Mouse (Mus musculus): ENCODE data around the gene Parp8. TPM values are rescaled to one million over a fixed set of nuclear protein-coding genes. Genes with fewer than 3 reads are reported as not detected.

The Parp8 gene
- polyA plus RNA-seq, 1 experiment from 2014 or later = 19.4 TPM

DNA sequence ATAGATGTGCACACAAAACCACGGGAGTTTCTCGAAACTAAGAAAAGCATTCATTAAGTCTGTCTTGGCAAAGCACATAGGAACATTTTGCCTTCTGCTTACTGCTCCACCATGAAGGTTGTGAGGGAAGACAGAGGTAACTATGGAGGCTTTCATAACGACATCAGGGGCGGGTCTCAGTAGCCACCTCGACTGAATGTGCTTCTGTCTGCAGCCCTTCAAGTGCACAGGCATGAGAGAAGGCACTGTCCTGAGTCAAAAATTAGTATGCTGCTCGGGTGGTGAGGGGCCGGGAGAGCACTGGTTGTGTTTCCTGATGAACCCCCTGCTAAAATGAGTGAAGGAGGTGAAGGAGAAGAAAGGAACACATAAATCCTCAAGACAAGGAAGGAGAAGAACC, 51.8 kb downstream of the Parp8 start:
- H3K36me3 ChIP-seq = no peaks in the 10 kb centered on the region
- H3K27me3 ChIP-seq = no peaks in the 10 kb centered on the region
- WGBS = 64% methylated on average over 7 of the region's 7 CpGs
- no peak overlapping the region for H3K4me3 ChIP-seq
- H3K4me2 ChIP-seq (replicated peaks) = no peak overlapping the region
- ATAC-seq (replicated peaks) = no peak; the same call in 1 of the 2 replicates
- H3K27ac ChIP-seq (replicated peaks) = no peak overlapping the region
- no peaks in the 10 kb centered on the region for H3K9me3 ChIP-seq
- no peak overlapping the region for H3K9ac ChIP-seq (replicated peaks)
- peaks cover 5% of the 10 kb centered on the region; the same call in 1 of the 2 replicates for H3K4me1 ChIP-seq

DNA sequence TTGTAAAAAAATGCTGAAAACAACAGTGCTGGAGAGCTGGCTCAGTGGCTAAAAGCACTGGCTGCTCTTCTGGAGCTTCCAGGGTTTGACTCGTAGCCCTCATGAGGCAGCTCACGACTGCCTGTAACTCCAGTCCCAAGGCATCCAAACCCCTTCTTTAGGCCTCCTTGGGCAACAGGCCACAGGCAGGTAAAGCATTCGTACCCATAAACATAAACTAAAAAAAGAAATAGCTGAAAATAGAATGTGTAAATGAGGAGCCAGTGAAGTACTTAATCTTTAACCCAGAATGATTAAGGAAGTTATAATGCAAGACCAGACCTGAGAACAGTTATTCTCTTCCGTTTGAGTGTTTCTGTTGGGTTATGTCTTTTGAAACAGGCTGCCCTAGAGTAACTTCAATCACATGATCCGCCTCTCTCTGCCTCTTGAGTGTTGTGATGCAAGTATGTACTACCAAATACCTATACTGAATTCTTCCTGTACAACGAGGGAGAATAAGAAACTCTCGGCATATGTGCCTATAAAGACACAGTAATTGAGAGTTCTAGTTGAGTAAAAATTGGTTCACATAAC, 53.2 kb downstream of the Parp8 start:
- no peaks in the 10 kb centered on the region for H3K36me3 ChIP-seq
- 87% methylated on average over 7 of the region's 7 CpGs for WGBS
- H3K4me2 ChIP-seq (replicated peaks) = no peak overlapping the region
- no peaks in the 10 kb centered on the region for H3K9me3 ChIP-seq
- H3K4me3 ChIP-seq = no peak overlapping the region
- ATAC-seq (replicated peaks) = no peak
- peaks cover 5% of the 10 kb centered on the region; the same call in 1 of the 2 replicates for H3K4me1 ChIP-seq
- H3K9ac ChIP-seq (replicated peaks) = no peak overlapping the region
- H3K27ac ChIP-seq (replicated peaks) = no peak overlapping the region
- H3K27me3 ChIP-seq = no peaks in the 10 kb centered on the region

DNA sequence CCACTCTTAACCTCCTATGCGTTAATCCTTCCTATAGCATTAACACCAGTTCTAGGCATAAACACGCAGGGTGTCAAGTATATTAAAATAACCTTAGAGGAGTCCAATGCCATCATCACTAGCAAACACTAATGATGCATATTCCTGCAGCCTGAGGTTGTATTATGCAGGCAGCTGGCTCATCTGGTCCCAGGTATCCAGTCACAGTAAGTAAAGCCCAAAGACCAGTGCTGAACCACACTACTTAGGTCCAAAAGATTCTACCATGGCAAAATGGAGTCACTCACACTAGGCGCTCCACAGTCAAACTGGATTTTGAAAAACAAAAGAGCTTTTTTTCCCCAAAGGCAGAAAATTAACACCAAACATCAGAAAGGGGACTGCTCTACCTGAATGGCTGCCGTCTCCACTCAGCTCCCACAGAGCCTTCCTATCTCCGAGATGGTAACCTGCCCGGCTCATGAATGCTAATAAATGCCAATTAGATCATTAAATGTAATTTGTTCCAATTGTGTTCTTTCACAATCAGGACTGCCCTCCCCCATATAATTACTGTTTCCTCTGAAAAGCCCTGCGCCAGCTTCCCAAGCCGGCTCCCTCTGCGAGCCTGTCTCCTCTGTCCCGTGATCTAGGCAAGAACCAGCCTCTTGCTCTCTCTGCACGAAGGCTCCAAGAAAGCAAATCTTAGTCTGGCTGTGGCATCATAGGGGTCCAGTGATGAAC, 54.5 kb downstream of the Parp8 start:
- no peak overlapping the region for H3K27ac ChIP-seq (replicated peaks)
- peaks cover 5% of the 10 kb centered on the region; the same call in 1 of the 2 replicates for H3K4me1 ChIP-seq
- ATAC-seq (replicated peaks) = peak; percentile 76
- no peaks in the 10 kb centered on the region for H3K27me3 ChIP-seq
- H3K4me3 ChIP-seq = no peak overlapping the region
- no peaks in the 10 kb centered on the region for H3K36me3 ChIP-seq
- 23% methylated on average over 11 of the region's 11 CpGs for WGBS
- H3K9me3 ChIP-seq = no peaks in the 10 kb centered on the region
- H3K4me2 ChIP-seq (replicated peaks) = no peak overlapping the region
- H3K9ac ChIP-seq (replicated peaks) = no peak overlapping the region

- Histone ChIP-seq H3K9ac (replicated peaks) (no peak overlapping the region), H3K27ac (replicated peaks) (no peak overlapping the region), H3K27me3 (no peaks in the 10 kb centered on the region), H3K36me3 (no peaks in the 10 kb centered on the region), H3K4me1 (peaks cover 5% of the 10 kb centered on the region; the same call in 1 of the 2 replicates), H3K9me3 (no peaks in the 10 kb centered on the region), H3K4me2 (replicated peaks) (no peak overlapping the region), H3K4me3 (no peak overlapping the region)
- ATAC-seq (replicated peaks) = no peak
- whole genome bisulfite sequencing = 96% methylated on average over 1 of the region's 1 CpGs
Measured at GRCm38 (mm10) chr13:116969650-116970049, 55.7 kb downstream of the Parp8 start.

- no peak overlapping the region for H3K27ac ChIP-seq (replicated peaks)
- H3K27me3 ChIP-seq = no peaks in the 10 kb centered on the region
- no peak overlapping the region for H3K9ac ChIP-seq (replicated peaks)
- H3K4me3 ChIP-seq = no peak overlapping the region
- no peaks in the 10 kb centered on the region for H3K36me3 ChIP-seq
- no peak for ATAC-seq (replicated peaks)
- WGBS = 97% methylated on average over 4 of the region's 4 CpGs
- no peak overlapping the region for H3K4me2 ChIP-seq (replicated peaks)
- no peaks in the 10 kb centered on the region for H3K9me3 ChIP-seq
- peaks cover 5% of the 10 kb centered on the region; the same call in 1 of the 2 replicates for H3K4me1 ChIP-seq
Measured at GRCm38 (mm10) chr13:116968906-116969305, 56.4 kb downstream of the Parp8 start.

DNA sequence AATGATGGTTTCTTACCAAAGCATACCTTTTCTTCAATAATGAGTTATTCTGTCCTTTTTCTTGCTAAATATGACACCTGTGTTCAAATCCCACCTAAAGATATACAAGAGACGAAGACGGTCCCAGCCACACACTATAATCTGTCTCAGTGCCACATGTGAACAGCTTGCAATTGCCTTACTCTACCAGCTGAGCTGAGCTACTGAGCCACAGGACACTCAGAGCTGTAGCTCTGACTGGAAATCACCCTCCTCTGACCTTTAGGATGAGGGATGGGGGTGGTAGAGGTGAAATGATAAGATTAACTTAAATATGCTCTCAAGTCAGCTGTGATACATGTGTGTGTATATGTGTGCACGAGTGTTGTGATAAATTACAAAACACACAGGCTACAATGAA, 57.9 kb downstream of the Parp8 start:
- Histone ChIP-seq H3K4me3 (no peak overlapping the region), H3K27ac (replicated peaks) (no peak overlapping the region), H3K9me3 (no peaks in the 10 kb centered on the region), H3K36me3 (no peaks in the 10 kb centered on the region), H3K9ac (replicated peaks) (no peak overlapping the region), H3K4me2 (replicated peaks) (no peak overlapping the region), H3K4me1 (peaks cover 5% of the 10 kb centered on the region; the same call in 1 of the 2 replicates), H3K27me3 (no peaks in the 10 kb centered on the region)
- WGBS = 90% methylated on average over 3 of the region's 3 CpGs
- ATAC-seq (replicated peaks) = no peak

- no peak; the same call in 1 of the 2 replicates for ATAC-seq (replicated peaks)
- H3K9me3 ChIP-seq = no peaks in the 10 kb centered on the region
- H3K4me2 ChIP-seq (replicated peaks) = no peak overlapping the region
- H3K4me1 ChIP-seq = peaks cover 4% of the 10 kb centered on the region; the same call in 1 of the 2 replicates
- H3K9ac ChIP-seq (replicated peaks) = no peak overlapping the region
- no peaks in the 10 kb centered on the region for H3K36me3 ChIP-seq
- no peak overlapping the region for H3K4me3 ChIP-seq
- H3K27me3 ChIP-seq = no peaks in the 10 kb centered on the region
- no peak overlapping the region for H3K27ac ChIP-seq (replicated peaks)
- 78% methylated on average over 15 of the region's 15 CpGs for WGBS
Measured at GRCm38 (mm10) chr13:116962480-116963462, 62.6 kb downstream of the Parp8 start.

DNA sequence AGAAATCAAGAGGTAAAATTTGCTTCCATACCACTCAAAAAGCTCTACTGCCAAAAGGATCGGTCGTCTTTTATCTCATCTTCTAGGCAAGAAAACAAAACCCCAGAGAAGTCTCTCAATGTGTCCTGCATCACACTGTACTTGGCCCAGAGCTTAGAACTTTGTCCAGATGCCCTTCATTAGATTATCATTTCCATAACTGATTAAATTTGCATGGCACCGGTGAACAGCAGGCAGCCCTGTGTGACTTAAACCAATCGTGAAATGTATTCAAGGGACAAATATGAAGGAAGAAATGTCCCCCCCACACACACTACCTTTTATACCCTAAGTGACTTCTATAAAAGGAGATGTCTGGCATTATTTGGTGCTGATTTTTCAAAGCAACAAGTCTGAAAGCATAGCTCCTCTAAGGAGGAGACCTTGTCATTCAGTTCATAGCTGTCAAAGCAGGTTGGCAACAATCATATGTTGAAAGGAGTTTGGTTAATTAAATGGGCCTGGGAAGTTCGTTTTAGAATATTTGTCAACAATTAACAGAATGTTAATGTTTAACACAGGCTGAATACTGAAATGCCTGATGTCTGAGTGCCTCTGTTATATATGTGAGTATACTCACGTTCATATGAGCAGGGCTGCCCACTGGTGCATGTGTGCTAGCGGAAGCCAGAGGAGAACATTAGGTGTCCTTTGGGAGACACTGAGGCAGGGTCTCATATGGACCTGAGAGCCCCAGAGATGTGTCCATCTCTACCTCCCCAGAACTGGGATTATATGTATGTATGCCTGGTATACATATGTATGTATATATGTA, 66.4 kb downstream of the Parp8 start:
- H3K36me3 ChIP-seq = no peaks in the 10 kb centered on the region
- H3K9ac ChIP-seq (replicated peaks) = no peak overlapping the region
- WGBS = 66% methylated on average over 7 of the region's 7 CpGs
- no peak for ATAC-seq (replicated peaks)
- H3K4me3 ChIP-seq = no peak overlapping the region
- H3K27ac ChIP-seq (replicated peaks) = no peak overlapping the region
- no peak overlapping the region for H3K4me2 ChIP-seq (replicated peaks)
- no peaks in the 10 kb centered on the region for H3K27me3 ChIP-seq
- peaks cover 4% of the 10 kb centered on the region; the same call in 1 of the 2 replicates for H3K4me1 ChIP-seq
- H3K9me3 ChIP-seq = no peaks in the 10 kb centered on the region

DNA sequence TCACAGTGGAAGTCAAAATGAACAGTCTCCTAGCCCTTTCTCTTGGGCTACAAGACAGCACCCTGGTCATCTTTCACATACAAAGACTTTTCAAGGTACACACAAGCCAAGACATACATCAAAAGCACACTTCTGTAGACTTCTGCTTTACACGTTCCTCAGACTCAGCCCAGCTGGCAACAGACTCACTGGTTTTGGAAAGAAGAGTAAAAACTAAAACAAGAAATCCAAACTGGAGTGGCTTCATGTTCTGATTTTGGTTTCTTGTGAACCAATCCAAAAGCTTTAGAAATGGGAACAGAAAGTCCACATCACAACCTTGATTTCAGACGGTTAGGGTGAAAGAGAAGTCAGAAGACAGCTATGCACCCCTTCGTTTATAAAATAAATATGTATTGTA, 67.8 kb downstream of the Parp8 start:
- no peak overlapping the region for H3K4me3 ChIP-seq
- H3K9ac ChIP-seq (replicated peaks) = no peak overlapping the region
- no peaks in the 10 kb centered on the region for H3K27me3 ChIP-seq
- no peaks in the 10 kb centered on the region for H3K36me3 ChIP-seq
- peaks cover 4% of the 10 kb centered on the region; the same call in 1 of the 2 replicates for H3K4me1 ChIP-seq
- no peak overlapping the region for H3K4me2 ChIP-seq (replicated peaks)
- no peak overlapping the region for H3K27ac ChIP-seq (replicated peaks)
- no peaks in the 10 kb centered on the region for H3K9me3 ChIP-seq
- no peak for ATAC-seq (replicated peaks)
- WGBS = 89% methylated on average over 3 of the region's 3 CpGs

- Histone ChIP-seq H3K27me3 (no peaks in the 10 kb centered on the region), H3K4me1 (no peaks in the 10 kb centered on the region)
- 94% methylated on average over 3 of the region's 3 CpGs for WGBS
Measured at GRCm38 (mm10) chr13:116951336-116951735, 74.0 kb downstream of the Parp8 start.

GRCm38 (mm10) chr13:116949527-116949926, 75.8 kb downstream of the Parp8 start:
- H3K27me3 ChIP-seq = no peaks in the 10 kb centered on the region
- no peaks in the 10 kb centered on the region for H3K9me3 ChIP-seq
- no peaks in the 10 kb centered on the region for H3K4me1 ChIP-seq
- ATAC-seq (replicated peaks) = no peak
- 63% methylated on average over 4 of the region's 4 CpGs for WGBS
- no peaks in the 10 kb centered on the region for H3K36me3 ChIP-seq
- H3K4me3 ChIP-seq = no peak overlapping the region
- no peak overlapping the region for H3K27ac ChIP-seq (replicated peaks)
- H3K9ac ChIP-seq (replicated peaks) = no peak overlapping the region
- H3K4me2 ChIP-seq (replicated peaks) = no peak overlapping the region

More at GRCm38 (mm10) chr13:116951336-116951735, 74.0 kb downstream of the Parp8 start:
- H3K4me2 ChIP-seq (replicated peaks) = no peak overlapping the region
- no peaks in the 10 kb centered on the region for H3K36me3 ChIP-seq
- no peaks in the 10 kb centered on the region for H3K9me3 ChIP-seq
- ATAC-seq (replicated peaks) = no peak
- H3K4me3 ChIP-seq = no peak overlapping the region
- no peak overlapping the region for H3K9ac ChIP-seq (replicated peaks)
- H3K27ac ChIP-seq (replicated peaks) = no peak overlapping the region

All from forebrain, embryonic 15.5 days (tissue).